Mouse (Mus musculus) small intestine, adult 2 months (tissue): ENCODE measurements around the gene Tas2r122. TPM values are rescaled to one million over a fixed set of nuclear protein-coding genes. Genes with fewer than 3 reads are reported as not detected.
"Not testable (repeated sequence)": the region's sequence is repeated elsewhere in the genome, so short reads cannot be mapped to it uniquely, and the experiment has no call there.

Experiments
- H3K27ac ChIP-seq: fragments of 200-500 bp; 2 replicates; pipeline ENCODE4 v1.5.1; 2012; ENCODE audit warnings: low read depth, low read length, control low read depth, inconsistent platforms; ENCODE audit not compliant: insufficient read depth
- H3K27me3 ChIP-seq: fragments of 200-500 bp; 2 replicates; pipeline ENCODE4 v1.6.1; 2012; ENCODE audit warnings: mild to moderate bottlenecking, moderate library complexity, low read length, inconsistent platforms; ENCODE audit not compliant: control insufficient read depth, insufficient read depth
- H3K36me3 ChIP-seq: fragments of 200-500 bp; 2 replicates; pipeline ENCODE4 v1.6.1; 2012; ENCODE audit warnings: mild to moderate bottlenecking, low read length, control low read depth, inconsistent platforms; ENCODE audit not compliant: control insufficient read depth, insufficient read depth
- H3K4me1 ChIP-seq: fragments of 200-500 bp; 2 replicates; pipeline ENCODE4 v1.6.1; 2012; ENCODE audit warnings: low read length, inconsistent platforms, mixed read lengths; ENCODE audit not compliant: control insufficient read depth, insufficient read depth, insufficient read length
- H3K4me3 ChIP-seq: fragments of 200-500 bp; 2 replicates; pipeline ENCODE4 v1.5.1; 2012; ENCODE audit warnings: low read depth, mild to moderate bottlenecking, control low read depth, inconsistent platforms, low read length, moderate library complexity
- CTCF ChIP-seq: fragments of 200-500 bp; IDR thresholded peaks from 2 replicates; pipeline ENCODE4 v1.5.1; 2012; ENCODE audit warnings: low read depth, mild to moderate bottlenecking, control low read depth, inconsistent platforms, low read length, moderate library complexity, mixed read lengths; ENCODE audit not compliant: insufficient replicate concordance, insufficient read length; ENCODE audit errors: extremely low read depth
- POLR2A ChIP-seq: fragments of 200-500 bp; IDR thresholded peaks from 2 replicates; pipeline ENCODE4 v1.6.1; 2012; ENCODE audit warnings: low read depth, mild to moderate bottlenecking, control low read depth, inconsistent platforms, low read length, moderate library complexity
- WGBS: fragments of 180-500 bp; shearing (Covaris S2); methylation state at CpG from one replicate; pipeline ENCODE4 v1.1.7; 2018; 5-methylcytosine and 5-hydroxymethylcytosine counted together
- polyA plus RNA-seq: library from polyadenylated mRNA; depleted of rRNA; stranded (reverse); fragments of >200 nt; gene quantifications from 2 replicates; pipeline ENCODE4 v1.2.3, GENCODE M21; 2012; rRNA removed

Gene Tas2r122
- polyA plus RNA-seq = not detected in 2 replicates

DNA sequence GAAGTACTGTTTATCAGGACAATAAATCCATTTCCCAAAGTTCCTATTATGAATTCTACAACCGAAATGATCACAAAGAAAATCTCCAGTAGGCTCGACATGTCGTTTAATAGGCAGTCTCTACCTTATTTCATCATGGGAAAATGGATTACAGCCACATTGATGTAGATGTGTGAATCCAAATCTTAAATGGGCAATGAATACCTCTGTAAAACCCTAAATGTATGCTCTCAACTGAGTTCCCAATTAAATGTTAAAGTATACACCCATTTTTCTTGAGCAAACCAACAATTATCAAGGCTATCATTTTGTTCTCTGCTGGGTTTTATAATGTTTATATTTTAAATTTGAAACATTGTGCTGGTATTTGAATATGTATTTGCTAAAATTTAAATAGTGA is at the start of gene Tas2r122:
Gene Tas2r122, minus strand, starts transcription at position 101 of the 400 bp plus-strand sequence.
- Histone ChIP-seq H3K4me1 (no peaks in the 10 kb centered on the region), H3K36me3 (no peaks in the 10 kb centered on the region), H3K27me3 (no peaks in the 10 kb centered on the region), H3K27ac (no peak within 1 kb of the TSS), H3K4me3 (no peak within 1 kb of the TSS)
- WGBS = 80% methylated on average over 3 of the region's 3 CpGs
- no peak for TF ChIP-seq CTCF
- no peak for TF ChIP-seq POLR2A

- Histone ChIP-seq H3K4me3 (no peak within 1 kb of the TSS), H3K36me3 (no peaks in the 10 kb centered on the region), H3K27me3 (no peaks in the 10 kb centered on the region), H3K4me1 (no peaks in the 10 kb centered on the region), H3K27ac (no peak within 1 kb of the TSS)
- whole genome bisulfite sequencing = 78% methylated on average over 1 of the region's 1 CpGs
- TF ChIP-seq POLR2A (no peak), CTCF (no peak)
These were observed 42.7 kb upstream of the Tas2r122 start, which contains the start of gene Tas2r124 for GRCm38 (mm10) chr6:132754430-132754829. Gene Tas2r124 (plus strand): TSS chr6:132754730.

- no peak overlapping the region for H3K27ac ChIP-seq
- H3K4me3 ChIP-seq = no peak overlapping the region
- H3K36me3 ChIP-seq = no peaks in the 10 kb centered on the region
- H3K4me1 ChIP-seq = no peaks in the 10 kb centered on the region
- TF ChIP-seq POLR2A (no peak), CTCF (no peak)
- WGBS = 81% methylated on average over 2 of the region's 2 CpGs
- no peaks in the 10 kb centered on the region for H3K27me3 ChIP-seq
These were observed 38.5 kb upstream of the Tas2r122 start for GRCm38 (mm10) chr6:132750206-132750605.

GRCm38 (mm10) chr6:132737935-132738334 is 26.2 kb upstream of the Tas2r122 start, which contains the start of gene Tas2r115:
Gene Tas2r115 (minus strand): TSS chr6:132738035.
- H3K4me1 ChIP-seq = no peaks in the 10 kb centered on the region
- no peak within 1 kb of the TSS for H3K4me3 ChIP-seq
- H3K36me3 ChIP-seq = no peaks in the 10 kb centered on the region
- no peak within 1 kb of the TSS for H3K27ac ChIP-seq
- WGBS = 67% methylated on average over 2 of the region's 2 CpGs
- TF ChIP-seq CTCF = no peak
- TF ChIP-seq POLR2A = no peak
- H3K27me3 ChIP-seq = no peaks in the 10 kb centered on the region

- Histone ChIP-seq H3K4me1 (no peaks in the 10 kb centered on the region), H3K27me3 (no peaks in the 10 kb centered on the region), H3K27ac (no peak within 1 kb of the TSS), H3K4me3 (no peak within 1 kb of the TSS), H3K36me3 (no peaks in the 10 kb centered on the region)
- WGBS = 76% methylated on average over 1 of the region's 1 CpGs
- TF ChIP-seq CTCF = no peak
- TF ChIP-seq POLR2A = no peak
These were observed 10.8 kb downstream of the Tas2r122 start, which contains the start of gene Tas2r121 for GRCm38 (mm10) chr6:132700907-132701306. Gene Tas2r121 (minus strand): TSS chr6:132701007.

- H3K36me3 ChIP-seq, H3K27ac ChIP-seq, H3K27me3 ChIP-seq, H3K4me3 ChIP-seq, H3K4me1 ChIP-seq: not testable (repeated sequence)
- 74% methylated on average over 7 of the region's 7 CpGs for WGBS
These were observed 20.1 kb downstream of the Tas2r122 start for GRCm38 (mm10) chr6:132691596-132691995.

Other genes with a start within 250 kb of the Tas2r122 start
- gene Prh1, start 142.1 kb downstream of the Tas2r122 start, polyA plus RNA-seq = not detected in 2 replicates
- gene Prp2, start 116.0 kb downstream of the Tas2r122 start, polyA plus RNA-seq = not detected in 2 replicates
- not detected in 2 replicates for gene A630073D07Rik, start 60.4 kb downstream of the Tas2r122 start, polyA plus RNA-seq
- not detected in 2 replicates for gene Tas2r120, start 55.0 kb downstream of the Tas2r122 start, polyA plus RNA-seq
- gene Tas2r121, start 10.9 kb downstream of the Tas2r122 start, polyA plus RNA-seq = not detected in 2 replicates
- not detected in 2 replicates for gene Tas2r115, start 26.1 kb upstream of the Tas2r122 start, polyA plus RNA-seq
- gene Tas2r124, start 42.8 kb upstream of the Tas2r122 start, polyA plus RNA-seq = not detected in 2 replicates
- gene Tas2r102, start 50.2 kb upstream of the Tas2r122 start, polyA plus RNA-seq = not detected in 2 replicates
- not detected in 2 replicates for gene Tas2r136, start 66.2 kb upstream of the Tas2r122 start, polyA plus RNA-seq
- gene Tas2r117, start 90.9 kb upstream of the Tas2r122 start, polyA plus RNA-seq = not detected in 2 replicates
- gene Tas2r123, start 135.2 kb upstream of the Tas2r122 start, polyA plus RNA-seq = not detected in 2 replicates
- not detected in 2 replicates for gene Tas2r116, start 143.5 kb upstream of the Tas2r122 start, polyA plus RNA-seq
- not detected in 2 replicates for gene Tas2r110, start 156.1 kb upstream of the Tas2r122 start, polyA plus RNA-seq
- not detected in 2 replicates for gene Tas2r113, start 181.1 kb upstream of the Tas2r122 start, polyA plus RNA-seq
- gene Tas2r125, start 197.7 kb upstream of the Tas2r122 start, polyA plus RNA-seq = not detected in 2 replicates
- not detected in 2 replicates for gene Tas2r129, start 239.2 kb upstream of the Tas2r122 start, polyA plus RNA-seq
- gene Tas2r131, start 246.0 kb upstream of the Tas2r122 start, polyA plus RNA-seq = not detected in 2 replicates